Mouse (Mus musculus): ENCODE measurements at regions not wholly inside any gene's neighbourhood (a gene's known extent, or its start where the extent isn't known, plus 50 kb on each side); places are given as distances from the start of the nearest gene placed in this dataset.
"Not testable (repeated sequence)": the region's sequence is repeated elsewhere in the genome, so short reads cannot be mapped to it uniquely, and the experiment has no call there.

- H3K9me3 ChIP-seq (ENCODE audit: control insufficient read depth, insufficient read depth, low read depth, low read length); H3K27ac ChIP-seq (ENCODE audit: insufficient read depth, low read depth, low read length, poor library complexity, severe bottlenecking); H3K4me3 ChIP-seq (ENCODE audit: insufficient read depth in 1 of 2, low read depth in 1 of 2, low read length in 2 of 2, poor library complexity in 1 of 2, severe bottlenecking in 1 of 2); in situ Hi-C loops (cut with MboI; ENCODE audit: low sequenced_read_pairs in 2 of 2, unreplicated experiment in 2 of 2); H3K4me1 ChIP-seq (ENCODE audit: control insufficient read depth in 2 of 2, insufficient read depth in 2 of 2, low read length in 2 of 2, poor library complexity in 1 of 2); H3K9ac ChIP-seq (ENCODE audit: insufficient read depth, low read depth, low read length, poor library complexity, severe bottlenecking); DNase-seq (ENCODE audit: low read depth, low spot score); H3K36me3 ChIP-seq (ENCODE audit: control insufficient read depth, insufficient read depth, low read length, poor library complexity, severe bottlenecking): not testable (repeated sequence)
Observed at GRCm38 (mm10) chr14:26319821-26320220, 62.1 kb downstream of the Duxbl3 start.

DNA sequence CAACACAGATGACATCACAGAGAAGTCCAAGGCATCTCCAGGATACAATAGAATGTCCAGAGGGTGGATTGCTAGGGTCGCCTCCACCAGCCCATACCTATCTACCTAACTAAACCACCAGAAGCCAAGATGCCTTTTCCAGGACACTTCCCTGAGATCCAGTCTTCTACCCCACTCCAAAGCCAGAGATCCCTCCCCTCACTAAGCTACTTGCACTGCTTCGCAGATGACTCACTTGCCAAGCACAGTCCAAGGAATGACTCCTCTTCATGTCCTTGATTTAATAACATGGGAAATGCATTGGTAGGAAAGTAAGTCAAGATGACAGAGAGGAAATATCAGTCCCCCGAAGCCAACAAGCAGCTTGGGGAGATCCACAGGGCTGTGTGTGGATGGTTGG is 63.0 kb downstream of the Duxbl3 start:
- H3K9ac ChIP-seq (ENCODE audit: insufficient read depth, low read depth, low read length, poor library complexity, severe bottlenecking): no peak overlapping the region
- H3K9me3 ChIP-seq (ENCODE audit: control insufficient read depth, insufficient read depth, low read depth, low read length): no peaks in the 10 kb centered on the region
- H3K36me3 ChIP-seq (ENCODE audit: control insufficient read depth, insufficient read depth, low read length, poor library complexity, severe bottlenecking): no peaks in the 10 kb centered on the region
- in situ Hi-C loops (cut with MboI; ENCODE audit: low sequenced_read_pairs in 2 of 2, unreplicated experiment in 2 of 2): no loop called here
- TF ChIP-seq ZC3H11A (IDR thresholded peaks at IDR 0.05; ENCODE audit: borderline replicate concordance, low read depth, low read length) (no peak), CHD2 (IDR thresholded peaks at IDR 0.05; ENCODE audit: low read depth, low read length) (no peak), MAFK (IDR thresholded peaks at IDR 0.05; ENCODE audit: insufficient read depth, low read depth, low read length) (no peak), HCFC1 (IDR thresholded peaks at IDR 0.05; ENCODE audit: borderline replicate concordance, insufficient read depth, low read length) (no peak), ZNF384 (IDR thresholded peaks at IDR 0.05; ENCODE audit: low read depth, low read length) (no peak)
- H3K27ac ChIP-seq (ENCODE audit: insufficient read depth, low read depth, low read length, poor library complexity, severe bottlenecking): no peak overlapping the region
- no peak for DNase-seq (ENCODE audit: low read depth, low spot score)
- peaks cover 0 to 8% of the 10 kb centered on the region in 2 experiments; a peak in 2 of 4 replicates for H3K4me1 ChIP-seq (ENCODE audit: control insufficient read depth in 2 of 2, insufficient read depth in 2 of 2, low read length in 2 of 2, poor library complexity in 1 of 2)
- H3K4me3 ChIP-seq (ENCODE audit: insufficient read depth in 1 of 2, low read depth in 1 of 2, low read length in 2 of 2, poor library complexity in 1 of 2, severe bottlenecking in 1 of 2): no peak overlapping the region

DNA sequence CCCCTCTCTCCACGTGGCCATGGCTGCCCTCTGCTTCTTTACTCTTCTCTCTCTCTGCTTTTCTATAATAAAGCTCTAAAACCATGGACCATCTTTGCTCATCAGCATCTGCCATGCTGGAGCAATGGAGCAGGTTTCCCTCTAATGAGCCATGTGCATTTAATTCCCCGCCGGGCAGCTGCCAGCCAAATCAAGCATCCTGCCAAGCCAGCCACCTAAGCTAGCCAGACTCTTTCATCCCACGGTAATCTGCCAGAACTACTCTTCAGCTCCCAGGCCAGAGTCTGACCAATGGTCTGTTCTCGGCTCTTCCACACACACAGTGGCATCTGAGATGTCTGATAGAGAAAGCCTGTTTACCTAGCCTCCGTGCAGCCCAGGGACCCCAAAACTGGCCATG is 70.8 kb downstream of the Duxbl3 start:
- Histone ChIP-seq H3K9me3 (ENCODE audit: control insufficient read depth, insufficient read depth, low read depth, low read length) (no peaks in the 10 kb centered on the region), H3K9ac (ENCODE audit: insufficient read depth, low read depth, low read length, poor library complexity, severe bottlenecking) (no peak overlapping the region), H3K36me3 (ENCODE audit: control insufficient read depth, insufficient read depth, low read length, poor library complexity, severe bottlenecking) (no peaks in the 10 kb centered on the region), H3K4me1 (ENCODE audit: control insufficient read depth in 2 of 2, insufficient read depth in 2 of 2, low read length in 2 of 2, poor library complexity in 1 of 2) (0 out of 4 replicates have a peak, but pooled peaks cover 0 to 2% of the 10 kb centered on the region in 2 experiments), H3K4me3 (ENCODE audit: insufficient read depth in 1 of 2, low read depth in 1 of 2, low read length in 2 of 2, poor library complexity in 1 of 2, severe bottlenecking in 1 of 2) (no peak overlapping the region), H3K27ac (ENCODE audit: insufficient read depth, low read depth, low read length, poor library complexity, severe bottlenecking) (no peak overlapping the region)
- DNase-seq (ENCODE audit: low read depth, low spot score): no peak
- in situ Hi-C loops (cut with MboI; ENCODE audit: low sequenced_read_pairs in 2 of 2, unreplicated experiment in 2 of 2): no loop called here
- TF ChIP-seq MAFK (IDR thresholded peaks at IDR 0.05; ENCODE audit: insufficient read depth, low read depth, low read length) (no peak), ZNF384 (IDR thresholded peaks at IDR 0.05; ENCODE audit: low read depth, low read length) (no peak), HCFC1 (IDR thresholded peaks at IDR 0.05; ENCODE audit: borderline replicate concordance, insufficient read depth, low read length) (no peak), ZC3H11A (IDR thresholded peaks at IDR 0.05; ENCODE audit: borderline replicate concordance, low read depth, low read length) (no peak), CHD2 (IDR thresholded peaks at IDR 0.05; ENCODE audit: low read depth, low read length) (no peak)

DNA sequence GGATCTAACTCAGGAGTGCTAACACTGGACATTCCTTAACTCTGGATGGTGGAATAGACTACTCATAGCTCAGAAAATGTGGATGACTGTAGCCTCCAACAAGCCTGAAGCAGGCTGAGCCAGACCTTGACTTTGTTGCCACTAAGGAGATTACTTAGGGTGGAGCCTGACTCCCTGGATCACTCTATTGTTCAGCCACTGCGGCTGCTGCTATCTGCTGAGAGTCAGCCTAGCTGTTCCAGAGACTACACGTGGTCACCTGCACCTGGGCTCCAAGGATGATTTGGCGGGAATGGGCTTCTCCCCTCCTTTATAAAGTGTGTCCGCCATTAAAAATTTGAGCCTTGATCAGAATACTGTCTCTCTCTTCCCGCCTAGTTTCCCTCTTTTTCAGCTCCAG is 83.3 kb downstream of the Duxbl3 start:
- H3K36me3 ChIP-seq (ENCODE audit: control insufficient read depth, insufficient read depth, low read length, poor library complexity, severe bottlenecking): no peaks in the 10 kb centered on the region; the same call in 1 of the 2 replicates
- no peak overlapping the region for H3K4me3 ChIP-seq (ENCODE audit: insufficient read depth in 1 of 2, low read depth in 1 of 2, low read length in 2 of 2, poor library complexity in 1 of 2, severe bottlenecking in 1 of 2)
- no peak overlapping the region for H3K27ac ChIP-seq (ENCODE audit: insufficient read depth, low read depth, low read length, poor library complexity, severe bottlenecking)
- no peak for DNase-seq (ENCODE audit: low read depth, low spot score)
- H3K9me3 ChIP-seq (ENCODE audit: control insufficient read depth, insufficient read depth, low read depth, low read length): no peaks in the 10 kb centered on the region
- H3K9ac ChIP-seq (ENCODE audit: insufficient read depth, low read depth, low read length, poor library complexity, severe bottlenecking): no peak overlapping the region
- in situ Hi-C loops (cut with MboI; ENCODE audit: low sequenced_read_pairs in 2 of 2, unreplicated experiment in 2 of 2): no loop called here
- H3K4me1 ChIP-seq (ENCODE audit: control insufficient read depth in 2 of 2, insufficient read depth in 2 of 2, low read length in 2 of 2, poor library complexity in 1 of 2): peaks cover 0 to 3% of the 10 kb centered on the region in 2 experiments; a peak in 1 of 4 replicates
- TF ChIP-seq ZNF384 (IDR thresholded peaks at IDR 0.05; ENCODE audit: low read depth, low read length) (no peak), HCFC1 (IDR thresholded peaks at IDR 0.05; ENCODE audit: borderline replicate concordance, insufficient read depth, low read length) (no peak), ZC3H11A (IDR thresholded peaks at IDR 0.05; ENCODE audit: borderline replicate concordance, low read depth, low read length) (no peak), CHD2 (IDR thresholded peaks at IDR 0.05; ENCODE audit: low read depth, low read length) (no peak), MAFK (IDR thresholded peaks at IDR 0.05; ENCODE audit: insufficient read depth, low read depth, low read length) (no peak)

- no peak for TF ChIP-seq HCFC1 (IDR thresholded peaks at IDR 0.05; ENCODE audit: borderline replicate concordance, insufficient read depth, low read length)
- no peak for TF ChIP-seq ZNF384 (IDR thresholded peaks at IDR 0.05; ENCODE audit: low read depth, low read length)
- TF ChIP-seq ZC3H11A (IDR thresholded peaks at IDR 0.05; ENCODE audit: borderline replicate concordance, low read depth, low read length): no peak
- TF ChIP-seq MAFK (IDR thresholded peaks at IDR 0.05; ENCODE audit: insufficient read depth, low read depth, low read length): no peak
- TF ChIP-seq CHD2 (IDR thresholded peaks at IDR 0.05; ENCODE audit: low read depth, low read length): no peak
- Histone ChIP-seq H3K27ac (ENCODE audit: insufficient read depth, low read depth, low read length, poor library complexity, severe bottlenecking) (no peak overlapping the region), H3K4me3 (ENCODE audit: insufficient read depth in 1 of 2, low read depth in 1 of 2, low read length in 2 of 2, poor library complexity in 1 of 2, severe bottlenecking in 1 of 2) (no peak overlapping the region), H3K9me3 (ENCODE audit: control insufficient read depth, insufficient read depth, low read depth, low read length) (no peaks in the 10 kb centered on the region), H3K9ac (ENCODE audit: insufficient read depth, low read depth, low read length, poor library complexity, severe bottlenecking) (no peak overlapping the region), H3K4me1 (ENCODE audit: control insufficient read depth in 2 of 2, insufficient read depth in 2 of 2, low read length in 2 of 2, poor library complexity in 1 of 2) (peaks cover 0 to 3% of the 10 kb centered on the region in 2 experiments; a peak in 1 of 4 replicates), H3K36me3 (ENCODE audit: control insufficient read depth, insufficient read depth, low read length, poor library complexity, severe bottlenecking) (no peaks in the 10 kb centered on the region)
- DNase-seq (ENCODE audit: low read depth, low spot score): no peak
- in situ Hi-C loops (cut with MboI; ENCODE audit: low sequenced_read_pairs in 2 of 2, unreplicated experiment in 2 of 2): no loop called here
Observed at GRCm38 (mm10) chr14:26345227-26345626, 87.5 kb downstream of the Duxbl3 start.

All from ES-E14 (cell line).